Mouse (Mus musculus) MEL (cell line): ENCODE measurements at regions not wholly inside any gene's neighbourhood (a gene's known extent, or its start where the extent isn't known, plus 50 kb on each side); places are given as distances from the start of the nearest gene placed in this dataset.

Experiments
- CHD1 ChIP-seq: IDR thresholded peaks from 2 replicates; pipeline ENCODE4 v1.6.1; 2012; ENCODE audit warnings: low read depth, mild to moderate bottlenecking, inconsistent platforms, low read length, improper control_type of control experiment
- CTCF ChIP-seq, 3 experiments: IDR thresholded peaks in 2 of 3; conservative IDR thresholded peaks in 1 of 3; 2 replicates each; pipeline ENCODE4 v1.5.1; 2011 to 2012; ENCODE audit warnings: low read length in 3 of 3, low read depth in 2 of 3, mild to moderate bottlenecking in 2 of 3, improper control_type of control experiment in 1 of 3, inconsistent platforms in 1 of 3, mixed read lengths in 1 of 3, moderate library complexity in 1 of 3; ENCODE audit not compliant: control insufficient read depth in 1 of 3, insufficient read depth in 1 of 3, poor library complexity in 1 of 3, severe bottlenecking in 1 of 3
- KAT2A ChIP-seq: conservative IDR thresholded peaks from 2 replicates; pipeline ENCODE4 v1.6.1; 2012; ENCODE audit warnings: low read depth, low read length, improper control_type of control experiment, inconsistent platforms
- MAFK ChIP-seq: IDR thresholded peaks from 2 replicates; pipeline ENCODE4 v1.6.1; 2011; ENCODE audit warnings: low read depth, mild to moderate bottlenecking, low read length, improper control_type of control experiment, borderline replicate concordance
- MYB ChIP-seq: IDR thresholded peaks from 2 replicates; pipeline ENCODE4 v1.6.1; 2011; ENCODE audit warnings: mild to moderate bottlenecking, low read depth, low read length, improper control_type of control experiment
- NELFE ChIP-seq: IDR thresholded peaks from 2 replicates; pipeline ENCODE4 v1.6.1; 2011; ENCODE audit warnings: low read depth, low read length, improper control_type of control experiment
- POLR2A ChIP-seq, 2 experiments: IDR thresholded peaks; 2 replicates each; pipeline ENCODE4 v1.6.1; 2011 to 2012; ENCODE audit warnings: low read length in 2 of 2, mild to moderate bottlenecking in 2 of 2, control low read depth in 1 of 2, improper control_type of control experiment in 1 of 2, low read depth in 1 of 2, moderate library complexity in 1 of 2; ENCODE audit not compliant: control insufficient read depth in 1 of 2, insufficient read depth in 1 of 2, poor library complexity in 1 of 2
- POLR2AphosphoS2 ChIP-seq: IDR thresholded peaks from 2 replicates; pipeline ENCODE4 v1.6.1; 2011; ENCODE audit warnings: low read length, improper control_type of control experiment
- ZKSCAN1 ChIP-seq: IDR thresholded peaks from 2 replicates; pipeline ENCODE4 v1.6.1; 2012; ENCODE audit warnings: low read depth, mild to moderate bottlenecking, inconsistent platforms, low read length, improper control_type of control experiment, moderate library complexity

DNA sequence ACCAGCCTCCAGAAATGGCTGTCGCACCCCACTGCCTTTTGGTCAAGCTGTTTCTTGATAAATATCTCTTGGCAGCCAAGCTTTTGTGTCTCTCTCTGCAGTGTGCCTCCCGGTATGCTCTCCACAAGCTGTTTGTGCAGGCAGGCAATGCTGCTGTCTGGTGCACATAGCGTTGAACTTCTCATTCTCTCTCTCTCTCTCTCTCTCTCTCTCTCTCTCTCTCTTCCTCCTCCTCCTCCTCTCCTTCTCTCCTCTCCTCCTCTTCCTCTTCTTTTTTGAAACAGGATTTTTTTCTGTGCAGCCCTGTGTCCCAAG lies 65.7 kb upstream of the Bcor start:
- TF ChIP-seq ZKSCAN1 (no peak), MYB (no peak), CTCF (IDR thresholded peaks at IDR 0.05 in 2 of 3, conservative IDR thresholded peaks at IDR 0.05 in 1 of 3; ENCODE audit: control insufficient read depth in 1 of 3, insufficient read depth in 1 of 3, low read depth in 2 of 3, low read length in 3 of 3, poor library complexity in 1 of 3, severe bottlenecking in 1 of 3) (no peak), POLR2A (IDR thresholded peaks at IDR 0.05; ENCODE audit: control insufficient read depth in 1 of 2, insufficient read depth in 1 of 2, low read depth in 1 of 2, low read length in 2 of 2, poor library complexity in 1 of 2) (no peak), CHD1 (no peak), KAT2A (no peak), POLR2AphosphoS2 (no peak), MAFK (no peak), NELFE (no peak)
